In the genomic region with DNA sequence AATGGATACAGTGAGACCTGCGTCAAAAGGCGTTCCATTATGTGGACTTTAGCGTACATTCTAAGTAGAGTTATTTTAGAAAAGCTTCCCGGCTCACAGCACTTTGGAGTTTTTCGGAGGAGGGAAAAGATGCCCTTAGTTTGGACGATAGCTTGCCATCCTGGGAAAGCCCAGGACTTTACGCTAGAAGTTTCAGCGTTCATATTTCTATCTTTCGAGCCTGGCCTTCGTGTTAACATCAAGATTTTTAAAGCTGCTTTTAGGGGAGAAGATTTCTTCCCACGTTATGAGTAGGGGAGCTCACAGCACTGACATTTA, we compare ENCODE assay signal across 9 mouse cellular contexts. TPM values are rescaled to one million over a fixed set of nuclear protein-coding genes. Genes with fewer than 3 reads are reported as not detected.
DNase-seq lines count a peak whose midpoint lies in the region; ATAC-seq and TF ChIP-seq lines count a peak whose summit lies in the region.
"Had no signal": no experiment of that assay in that cellular context is flagged by ENCODE, and none has a peak within 500 bp of the region (broad histone marks: within the 10 kb centered on the region; RNA-seq: fewer than 3 reads in every experiment).

No protein-coding gene starts in this region.

- no peaks in the 10 kb centered on the region; the same call in 1 of the 2 replicates for H3K4me1 ChIP-seq in lung, postnatal 0 days (ENCODE audit: insufficient read depth, low read depth, low read length)
- no peaks in the 10 kb centered on the region for H3K4me1 ChIP-seq in forebrain, embryonic 11.5 days (replicated peaks; ENCODE audit: control insufficient read depth, insufficient read depth, low read length)
- no peaks in the 10 kb centered on the region for H3K4me1 ChIP-seq in limb, embryonic 14.5 days (ENCODE audit: control insufficient read depth, insufficient read depth, low read length)
- no peaks in the 10 kb centered on the region for H3K4me1 ChIP-seq in stomach, embryonic 14.5 days (ENCODE audit: control insufficient read depth, insufficient read depth, low read length)

- TF ChIP-seq EP300 in lung, postnatal 0 days (IDR thresholded peaks at IDR 0.05), result no peak

- no peak for TF ChIP-seq POLR2A in limb, embryonic 14.5 days (IDR thresholded peaks at IDR 0.05; ENCODE audit: borderline replicate concordance, extremely low read depth, insufficient read depth, insufficient read length)

- no peak for TF ChIP-seq CTCF in lung, postnatal 0 days (IDR thresholded peaks at IDR 0.05)

- H3K27ac ChIP-seq in lung, postnatal 0 days (ENCODE audit: low read length), result no peak overlapping the region
- peak overlapping the region; percentile 37; the same call in 1 of the 2 replicates for H3K27ac ChIP-seq in forebrain, embryonic 11.5 days (ENCODE audit: low read depth, low read length)
- peak overlapping the region; percentile 34; the same call in 1 of the 2 replicates for H3K27ac ChIP-seq in limb, embryonic 14.5 days (replicated peaks; ENCODE audit: low read depth, low read length)
- no peak overlapping the region for H3K27ac ChIP-seq in stomach, embryonic 14.5 days (ENCODE audit: low read length)

- WGBS in lung, postnatal 0 days, result under 1% methylated on average over 11 of the region's 11 CpGs
- WGBS in forebrain, embryonic 11.5 days, result 3% methylated on average over 11 of the region's 11 CpGs
- 2% methylated on average over 11 of the region's 11 CpGs for WGBS in limb, embryonic 14.5 days
- WGBS in stomach, embryonic 14.5 days, result 2% methylated on average over 11 of the region's 11 CpGs

- DNase-seq in lung, postnatal 0 days (ENCODE audit: low spot score), result no peak
- no peak for DNase-seq in lung, postnatal 4 days
- DNase-seq in forebrain, embryonic 11.5 days (ENCODE audit: low spot score), result no peak
- no peak for DNase-seq in limb, embryonic 14.5 days (ENCODE audit: low spot score)
- DNase-seq in layer of hippocampus, adult 11-12 months (ENCODE audit: low spot score), result no peak
- DNase-seq in right cerebral cortex, adult 18-20 months, result no peak
- no peak for DNase-seq in left cerebral cortex, adult 18-20 months (ENCODE audit: low spot score in 2 of 2)

- H3K9me3 ChIP-seq in lung, postnatal 0 days (ENCODE audit: low read length), result no peaks in the 10 kb centered on the region
- no peaks in the 10 kb centered on the region for H3K9me3 ChIP-seq in forebrain, embryonic 11.5 days (ENCODE audit: control insufficient read depth, low read length)
- no peaks in the 10 kb centered on the region for H3K9me3 ChIP-seq in limb, embryonic 14.5 days (ENCODE audit: control insufficient read depth, low read length)
- H3K9me3 ChIP-seq in stomach, embryonic 14.5 days (ENCODE audit: control insufficient read depth, low read depth, low read length), result no peaks in the 10 kb centered on the region

- H3K36me3 ChIP-seq in lung, postnatal 0 days (ENCODE audit: insufficient read depth, low read length), result no peaks in the 10 kb centered on the region
- no peaks in the 10 kb centered on the region for H3K36me3 ChIP-seq in forebrain, embryonic 11.5 days (ENCODE audit: control insufficient read depth, insufficient read depth, low read length)
- no peaks in the 10 kb centered on the region for H3K36me3 ChIP-seq in limb, embryonic 14.5 days (ENCODE audit: control insufficient read depth, insufficient read depth, low read length)
- no peaks in the 10 kb centered on the region for H3K36me3 ChIP-seq in stomach, embryonic 14.5 days (ENCODE audit: control insufficient read depth, insufficient read depth, low read length)

- H3K27me3 ChIP-seq in lung, postnatal 0 days (replicated peaks; ENCODE audit: insufficient read depth, low read length), result no peaks in the 10 kb centered on the region
- no peaks in the 10 kb centered on the region for H3K27me3 ChIP-seq in forebrain, embryonic 11.5 days (ENCODE audit: control insufficient read depth, insufficient read depth, low read length)
- no peaks in the 10 kb centered on the region for H3K27me3 ChIP-seq in limb, embryonic 14.5 days (ENCODE audit: control insufficient read depth, insufficient read depth, low read length)
- H3K27me3 ChIP-seq in stomach, embryonic 14.5 days (ENCODE audit: control insufficient read depth, insufficient read depth, low read length), result no peaks in the 10 kb centered on the region

- H3K4me3 ChIP-seq in lung, postnatal 0 days (ENCODE audit: low read depth, low read length), result peak overlapping the region; percentile 94
- peak overlapping the region; percentile 80 for H3K4me3 ChIP-seq in forebrain, embryonic 11.5 days (ENCODE audit: low read depth, low read length)
- H3K4me3 ChIP-seq in limb, embryonic 14.5 days (replicated peaks; ENCODE audit: low read length), result peak overlapping the region; percentile 82
- H3K4me3 ChIP-seq in stomach, embryonic 14.5 days (ENCODE audit: low read depth, low read length), result peak overlapping the region; percentile 54

- H3K4me2 ChIP-seq in lung, postnatal 0 days (replicated peaks; ENCODE audit: low read depth, low read length), result peak overlapping the region; percentile 64
- peak overlapping the region; percentile 63 for H3K4me2 ChIP-seq in forebrain, embryonic 11.5 days (ENCODE audit: low read depth, low read length, severe bottlenecking)
- H3K4me2 ChIP-seq in limb, embryonic 14.5 days (replicated peaks; ENCODE audit: low read depth, low read length, severe bottlenecking), result peak overlapping the region; percentile 74
- H3K4me2 ChIP-seq in stomach, embryonic 14.5 days (replicated peaks; ENCODE audit: low read depth, low read length), result peak overlapping the region; percentile 53

- 0 out of 2 replicates have a peak overlapping the region, but pooled peaks have one; percentile 32 for H3K9ac ChIP-seq in lung, postnatal 0 days (replicated peaks; ENCODE audit: low read depth)
- H3K9ac ChIP-seq in forebrain, embryonic 11.5 days (ENCODE audit: low read length), result peak overlapping the region; percentile 60
- H3K9ac ChIP-seq in limb, embryonic 14.5 days (ENCODE audit: low read depth, low read length, severe bottlenecking), result peak overlapping the region; percentile 51
- H3K9ac ChIP-seq in stomach, embryonic 14.5 days (replicated peaks; ENCODE audit: low read depth, low read length), result peak overlapping the region; percentile 8

- ATAC-seq in lung, postnatal 0 days, result no peak
- ATAC-seq in forebrain, embryonic 11.5 days (replicated peaks; ENCODE audit: low FRiP score), result no peak
- ATAC-seq in limb, embryonic 14.5 days (ENCODE audit: low FRiP score, low read depth), result no peak
- no peak for ATAC-seq in stomach, embryonic 14.5 days (ENCODE audit: insufficient number of reproducible peaks, insufficient read depth, low FRiP score, low read depth)

RNA-seq across cellular contexts. Expression of a gene that starts 0.9 kb away (rescaled TPM):
- polyA plus RNA-seq in lung, postnatal 0 days (2015; fragmentation: Nextera tagmentation; extraction: Ambion mirVana), result 0.19 and 0.32 TPM in 2 replicates
- not detected in 2 replicates for polyA plus RNA-seq in forebrain, embryonic 11.5 days (2014; fragmentation: Nextera tagmentation; extraction: Ambion mirVana)
- polyA plus RNA-seq in limb, embryonic 14.5 days (2012; rRNA removed), result 0.73 and 0.89 TPM in 2 replicates
- polyA plus RNA-seq in limb, embryonic 14.5 days (2014; fragmentation: Nextera tagmentation; extraction: Ambion mirVana), result 0.51 and 0.78 TPM in 2 replicates
- polyA plus RNA-seq in stomach, embryonic 14.5 days (2014; fragmentation: Nextera tagmentation; extraction: Ambion mirVana), result 0.78 and 0.83 TPM in 2 replicates
- 1 to 10 TPM; 1.8 to 2.4 TPM for total RNA-seq in left cerebral cortex, adult 18-20 months (2021)

RNA-seq across cellular contexts. Expression of a gene that starts 7.4 kb away (rescaled TPM):
- polyA plus RNA-seq in lung, postnatal 0 days (2015; fragmentation: Nextera tagmentation; extraction: Ambion mirVana), result not detected in 2 replicates
- polyA plus RNA-seq in forebrain, embryonic 11.5 days (2014; fragmentation: Nextera tagmentation; extraction: Ambion mirVana), result not detected in 2 replicates
- 0.21 TPM in 1 of 2 replicates, not detected in the other for polyA plus RNA-seq in limb, embryonic 14.5 days (2012; rRNA removed)
- not detected in 2 replicates for polyA plus RNA-seq in limb, embryonic 14.5 days (2014; fragmentation: Nextera tagmentation; extraction: Ambion mirVana)
- polyA plus RNA-seq in stomach, embryonic 14.5 days (2014; fragmentation: Nextera tagmentation; extraction: Ambion mirVana), result not detected in 2 replicates
- total RNA-seq in left cerebral cortex, adult 18-20 months (2021), result not detected
- total RNA-seq: left cerebral cortex, postnatal 25 days had no signal

RNA-seq across cellular contexts. Expression of a gene that starts 46.7 kb away (rescaled TPM):
- polyA plus RNA-seq in lung, postnatal 0 days (2015; fragmentation: Nextera tagmentation; extraction: Ambion mirVana), result 18.4 and 20.0 TPM in 2 replicates
- polyA plus RNA-seq in forebrain, embryonic 11.5 days (2014; fragmentation: Nextera tagmentation; extraction: Ambion mirVana), result 6.4 and 8.7 TPM in 2 replicates
- 4.0 and 9.1 TPM in 2 replicates for polyA plus RNA-seq in limb, embryonic 14.5 days (2012; rRNA removed)
- polyA plus RNA-seq in limb, embryonic 14.5 days (2014; fragmentation: Nextera tagmentation; extraction: Ambion mirVana), result 9.2 and 11.0 TPM in 2 replicates
- polyA plus RNA-seq in stomach, embryonic 14.5 days (2014; fragmentation: Nextera tagmentation; extraction: Ambion mirVana), result 8.7 and 10.0 TPM in 2 replicates
- total RNA-seq in left cerebral cortex, adult 18-20 months (2021), result 10 to 100 TPM; 26.2 to 31.6 TPM

RNA-seq across cellular contexts. Expression of a gene that starts 47.5 kb away (rescaled TPM):
- polyA plus RNA-seq in lung, postnatal 0 days (2015; fragmentation: Nextera tagmentation; extraction: Ambion mirVana), result 5.4 and 5.5 TPM in 2 replicates
- polyA plus RNA-seq in forebrain, embryonic 11.5 days (2014; fragmentation: Nextera tagmentation; extraction: Ambion mirVana), result 9.1 and 9.3 TPM in 2 replicates
- polyA plus RNA-seq in limb, embryonic 14.5 days (2012; rRNA removed), result 17.0 and 19.4 TPM in 2 replicates
- polyA plus RNA-seq in limb, embryonic 14.5 days (2014; fragmentation: Nextera tagmentation; extraction: Ambion mirVana), result 9.6 and 11.3 TPM in 2 replicates
- polyA plus RNA-seq in stomach, embryonic 14.5 days (2014; fragmentation: Nextera tagmentation; extraction: Ambion mirVana), result 8.1 and 8.6 TPM in 2 replicates
- 10 to 100 TPM; 15.1 to 16.6 TPM for total RNA-seq in left cerebral cortex, adult 18-20 months (2021)

Comparison
In these comparisons a context has a peak if more than half of its experiments do, and no peak if none do; other contexts are left out.
1. H3K27ac ChIP-seq: peak in forebrain, embryonic 11.5 days (single experiment) and limb, embryonic 14.5 days (single experiment); none in lung, postnatal 0 days (single experiment) and stomach, embryonic 14.5 days (single experiment).
2. H3K9ac ChIP-seq: peak in every context shown above with its lines; median percentile 60 in forebrain, embryonic 11.5 days; 51 in limb, embryonic 14.5 days; 32 in lung, postnatal 0 days; 8 in stomach, embryonic 14.5 days.
3. Peak in every context shown above with its lines, with median percentiles within 50 percentile points of each other: H3K4me2 ChIP-seq and H3K4me3 ChIP-seq.